Mouse (Mus musculus): Measurements from ENCODE around the gene Scrg1. TPM values are rescaled to one million over a fixed set of nuclear protein-coding genes. Genes with fewer than 3 reads are reported as not detected.
A peak's percentile ranks its signal among the peaks of the same experiment; 100 is the strongest.
"Not testable (repeated sequence)": the region's sequence is repeated elsewhere in the genome, so short reads cannot be mapped to it uniquely, and the experiment has no call there.

Gene Scrg1
- polyA plus RNA-seq, 1 experiment from 2014 or later = 0.92 TPM

DNA sequence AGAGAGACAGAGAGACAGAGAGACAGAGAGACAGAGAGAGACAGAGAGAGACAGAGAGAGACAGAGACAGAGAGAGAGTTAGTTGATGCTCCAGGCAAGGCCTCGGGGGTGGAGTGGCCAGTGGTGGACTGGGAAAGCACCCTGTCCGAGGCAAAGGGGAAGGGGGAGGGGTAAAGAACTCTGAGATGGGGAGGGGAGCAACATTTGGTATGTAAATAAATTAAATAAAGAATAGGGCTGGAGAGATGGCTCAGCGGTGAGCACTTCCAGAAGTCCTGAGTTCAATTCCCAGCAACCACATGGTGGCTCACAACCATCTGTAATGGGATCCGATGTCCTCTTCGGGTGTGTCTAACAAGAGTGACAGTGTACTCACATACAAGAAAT is 25.8 kb upstream of the Scrg1 start:
- H3K36me3 ChIP-seq (ENCODE audit: poor library complexity, severe bottlenecking); H3K4me1 ChIP-seq; H3K4me2 ChIP-seq; H3K27ac ChIP-seq; H3K9ac ChIP-seq; H3K4me3 ChIP-seq; H3K27me3 ChIP-seq; H3K9me3 ChIP-seq (replicated peaks): not testable (repeated sequence)
- ATAC-seq = 0 out of 2 replicates have a peak, but pooled peaks have one; percentile 25
- 67% methylated on average over 5 of the region's 5 CpGs for WGBS

- ATAC-seq = no peak
- Histone ChIP-seq H3K27me3 (peaks cover 3% of the 10 kb centered on the region; the same call in 1 of the 2 replicates), H3K4me2 (no peak overlapping the region), H3K9me3 (replicated peaks) (no peaks in the 10 kb centered on the region), H3K27ac (no peak overlapping the region), H3K9ac (no peak overlapping the region), H3K4me1 (peaks cover 5% of the 10 kb centered on the region), H3K36me3 (ENCODE audit: poor library complexity, severe bottlenecking) (no peaks in the 10 kb centered on the region), H3K4me3 (no peak overlapping the region)
- WGBS = 85% methylated on average over 11 of the region's 11 CpGs
Observed at GRCm38 (mm10) chr8:57430901-57431300, 24.8 kb upstream of the Scrg1 start.

DNA sequence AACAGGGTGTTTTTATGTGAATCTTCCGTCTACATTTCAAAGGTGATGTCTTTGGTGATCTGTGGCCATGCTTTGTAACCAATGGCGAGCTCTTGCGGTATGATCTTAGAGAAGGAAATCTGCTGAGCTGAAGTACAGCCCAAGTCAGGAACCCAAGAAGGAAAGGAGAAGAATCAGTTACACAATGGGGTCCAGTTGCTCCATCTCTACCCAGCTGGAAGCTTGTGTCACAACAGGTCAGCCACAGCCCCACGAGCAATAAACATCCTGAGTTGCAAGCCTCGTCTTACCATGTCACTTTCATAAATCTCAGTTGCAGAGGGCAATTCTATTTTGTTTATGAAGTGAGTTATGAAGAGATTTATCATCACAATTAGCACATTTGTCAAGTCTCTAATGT is 22.9 kb upstream of the Scrg1 start:
- Histone ChIP-seq H3K27me3 (peaks cover 2% of the 10 kb centered on the region; the same call in 1 of the 2 replicates), H3K36me3 (ENCODE audit: poor library complexity, severe bottlenecking) (no peaks in the 10 kb centered on the region), H3K4me2 (no peak overlapping the region), H3K4me3 (no peak overlapping the region), H3K9me3 (replicated peaks) (no peaks in the 10 kb centered on the region), H3K27ac (no peak overlapping the region), H3K4me1 (peaks cover 12% of the 10 kb centered on the region), H3K9ac (no peak overlapping the region)
- WGBS = 88% methylated on average over 5 of the region's 5 CpGs
- ATAC-seq = no peak

DNA sequence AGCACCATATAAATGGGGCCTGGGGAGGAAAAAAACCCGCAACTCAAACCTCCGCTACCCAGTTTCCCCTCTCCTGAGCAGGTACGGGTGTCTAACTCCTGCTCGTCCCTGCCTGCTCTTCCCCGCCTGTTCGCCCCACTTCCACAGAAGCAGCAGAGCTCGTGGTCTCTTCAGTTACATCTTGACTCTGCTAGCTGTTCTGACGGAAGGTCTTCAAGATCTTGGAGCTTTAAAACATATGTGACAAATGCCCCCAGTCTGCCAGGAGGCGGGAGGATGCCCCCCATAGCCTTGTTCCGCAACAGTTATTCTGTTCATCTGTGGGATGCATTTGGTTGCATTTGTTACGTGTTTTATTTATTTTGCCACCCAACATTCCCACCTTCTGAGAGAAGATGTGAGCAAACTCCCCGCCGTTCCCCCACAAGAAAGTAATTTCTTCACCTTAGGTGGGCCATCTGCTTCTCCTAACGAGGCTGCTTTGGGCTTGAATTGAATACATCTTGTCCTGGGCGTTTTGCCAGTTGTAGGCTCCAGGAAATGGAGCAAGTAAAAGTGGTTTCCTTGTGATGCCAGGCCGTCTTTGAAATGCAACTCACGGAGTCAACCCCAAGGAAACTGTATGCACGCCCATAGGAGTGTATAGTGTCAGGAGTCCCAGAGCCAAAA is 19.8 kb upstream of the Scrg1 start:
- no peak overlapping the region for H3K9ac ChIP-seq
- ATAC-seq = peak; percentile 76
- peak overlapping the region; percentile 32 for H3K4me2 ChIP-seq
- no peaks in the 10 kb centered on the region for H3K36me3 ChIP-seq (ENCODE audit: poor library complexity, severe bottlenecking)
- H3K4me1 ChIP-seq = peaks cover 12% of the 10 kb centered on the region
- no peaks in the 10 kb centered on the region for H3K27me3 ChIP-seq
- no peak overlapping the region for H3K4me3 ChIP-seq
- WGBS = 43% methylated on average over 18 of the region's 18 CpGs
- no peaks in the 10 kb centered on the region for H3K9me3 ChIP-seq (replicated peaks)
- peak overlapping the region; percentile 65; the same call in 1 of the 2 replicates for H3K27ac ChIP-seq

- ATAC-seq = peak; percentile 57; the same call in 1 of the 2 replicates
- Histone ChIP-seq H3K4me1 (peaks cover 12% of the 10 kb centered on the region), H3K9ac (no peak overlapping the region), H3K27ac (peak overlapping the region; percentile 65; the same call in 1 of the 2 replicates), H3K9me3 (replicated peaks) (no peaks in the 10 kb centered on the region), H3K27me3 (no peaks in the 10 kb centered on the region), H3K4me2 (no peak overlapping the region), H3K36me3 (ENCODE audit: poor library complexity, severe bottlenecking) (no peaks in the 10 kb centered on the region), H3K4me3 (no peak overlapping the region)
- WGBS = 74% methylated on average over 9 of the region's 9 CpGs
Observed at GRCm38 (mm10) chr8:57436437-57436796, 19.3 kb upstream of the Scrg1 start.

- WGBS = 90% methylated on average over 4 of the region's 4 CpGs
- Histone ChIP-seq H3K27ac (no peak overlapping the region), H3K27me3 (no peaks in the 10 kb centered on the region), H3K4me1 (peaks cover 4% of the 10 kb centered on the region; the same call in 1 of the 2 replicates), H3K4me2 (no peak overlapping the region), H3K9ac (no peak overlapping the region), H3K36me3 (ENCODE audit: poor library complexity, severe bottlenecking) (no peaks in the 10 kb centered on the region), H3K4me3 (no peak overlapping the region), H3K9me3 (replicated peaks) (no peaks in the 10 kb centered on the region)
- no peak for ATAC-seq
Observed at GRCm38 (mm10) chr8:57441131-57441530, 14.6 kb upstream of the Scrg1 start.

DNA sequence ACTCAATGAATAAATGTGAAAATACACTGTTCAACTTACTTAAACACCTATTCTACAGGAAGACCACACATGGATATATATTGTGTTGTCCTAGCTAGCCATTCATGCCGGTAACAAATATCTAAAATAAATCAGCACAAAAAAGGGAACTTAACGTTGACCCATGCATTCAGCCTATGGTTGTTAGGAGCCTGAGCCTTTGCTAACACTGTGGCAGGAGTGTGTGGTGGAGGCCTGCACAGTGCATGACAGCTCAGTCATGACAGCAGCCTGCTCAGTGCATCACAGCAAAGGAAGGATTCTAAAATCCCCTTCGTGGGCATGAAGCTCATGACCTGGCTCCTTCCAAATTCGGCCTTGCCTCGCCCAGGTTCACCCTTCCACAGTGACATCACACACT is 14.2 kb upstream of the Scrg1 start:
- Histone ChIP-seq H3K4me3 (no peak overlapping the region), H3K27ac (no peak overlapping the region), H3K36me3 (ENCODE audit: poor library complexity, severe bottlenecking) (no peaks in the 10 kb centered on the region), H3K27me3 (no peaks in the 10 kb centered on the region), H3K9ac (no peak overlapping the region), H3K4me2 (no peak overlapping the region), H3K4me1 (0 out of 2 replicates have a peak, but pooled peaks cover under 1% of the 10 kb centered on the region), H3K9me3 (replicated peaks) (no peaks in the 10 kb centered on the region)
- WGBS = 81% methylated on average over 5 of the region's 5 CpGs
- ATAC-seq = no peak

- Histone ChIP-seq H3K4me1 (no peaks in the 10 kb centered on the region), H3K27me3 (no peaks in the 10 kb centered on the region), H3K27ac (no peak overlapping the region), H3K9ac (no peak overlapping the region), H3K4me3 (no peak overlapping the region), H3K36me3 (ENCODE audit: poor library complexity, severe bottlenecking) (no peaks in the 10 kb centered on the region), H3K9me3 (replicated peaks) (no peaks in the 10 kb centered on the region), H3K4me2 (no peak overlapping the region)
- 76% methylated on average over 4 of the region's 4 CpGs for WGBS
- ATAC-seq = no peak
Observed at GRCm38 (mm10) chr8:57443289-57443688, 12.4 kb upstream of the Scrg1 start.

GRCm38 (mm10) chr8:57445901-57446300 is 9.8 kb upstream of the Scrg1 start:
- 82% methylated on average over 5 of the region's 5 CpGs for WGBS
- not testable (repeated sequence) for H3K4me1 ChIP-seq; ATAC-seq; H3K4me2 ChIP-seq; H3K4me3 ChIP-seq; H3K9ac ChIP-seq; H3K27ac ChIP-seq; H3K9me3 ChIP-seq (replicated peaks); H3K27me3 ChIP-seq; H3K36me3 ChIP-seq (ENCODE audit: poor library complexity, severe bottlenecking)

DNA sequence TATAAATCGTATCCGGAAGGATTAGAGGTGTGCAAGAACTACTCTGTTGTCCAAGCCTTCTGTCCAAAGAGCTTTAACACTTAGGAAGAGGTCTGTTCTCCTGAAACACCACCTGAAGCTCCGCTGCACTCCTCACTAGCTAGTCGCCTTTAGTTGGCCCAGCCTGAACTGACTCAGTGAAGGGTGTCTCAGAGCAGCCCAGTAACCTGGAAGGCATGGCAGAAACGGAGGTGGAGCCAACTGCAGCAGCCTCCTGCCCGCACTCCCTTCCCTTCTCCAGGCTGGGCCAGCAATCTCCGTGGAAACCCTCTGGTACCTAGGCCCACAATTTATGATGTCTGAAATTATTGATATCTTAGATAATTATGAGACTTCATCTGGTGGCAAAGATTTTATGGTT is 5.0 kb upstream of the Scrg1 start:
- WGBS = 75% methylated on average over 7 of the region's 7 CpGs

GRCm38 (mm10) chr8:57451896-57452295 is 3.8 kb upstream of the Scrg1 start:
- Histone ChIP-seq H3K27ac (no peak overlapping the region), H3K4me3 (no peak overlapping the region), H3K9me3 (replicated peaks) (no peaks in the 10 kb centered on the region), H3K36me3 (ENCODE audit: poor library complexity, severe bottlenecking) (no peaks in the 10 kb centered on the region), H3K4me1 (no peaks in the 10 kb centered on the region), H3K9ac (no peak overlapping the region), H3K4me2 (no peak overlapping the region), H3K27me3 (no peaks in the 10 kb centered on the region)
- WGBS = 95% methylated on average over 4 of the region's 4 CpGs
- no peak for ATAC-seq

More for the DNA sequence above, 5.0 kb upstream of the Scrg1 start:
- ATAC-seq = no peak
- H3K27ac ChIP-seq = no peak overlapping the region
- H3K4me2 ChIP-seq = no peak overlapping the region
- no peaks in the 10 kb centered on the region for H3K9me3 ChIP-seq (replicated peaks)
- H3K4me3 ChIP-seq = no peak overlapping the region
- H3K4me1 ChIP-seq = no peaks in the 10 kb centered on the region
- no peak overlapping the region for H3K9ac ChIP-seq
- no peaks in the 10 kb centered on the region for H3K36me3 ChIP-seq (ENCODE audit: poor library complexity, severe bottlenecking)
- no peaks in the 10 kb centered on the region for H3K27me3 ChIP-seq

DNA sequence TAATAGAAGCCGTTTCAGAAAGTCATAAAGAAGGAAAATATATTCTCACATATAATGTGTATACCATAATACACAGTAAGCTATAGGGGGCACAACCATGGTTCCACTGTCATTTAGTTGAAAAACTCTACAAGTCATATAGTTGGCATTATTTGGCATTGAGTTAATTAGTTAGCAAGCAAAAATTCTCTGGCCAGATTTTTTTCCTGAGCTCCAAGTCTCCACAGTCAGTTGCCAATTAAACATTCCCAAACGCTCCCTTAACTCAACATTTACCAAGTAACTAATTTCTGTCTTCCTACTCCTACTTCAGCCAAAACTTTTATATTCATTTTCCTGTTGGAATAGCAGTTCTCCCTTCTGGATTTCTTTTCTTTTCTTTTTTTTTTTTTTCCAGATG is 2.4 kb upstream of the Scrg1 start:
- WGBS = 91% methylated on average over 2 of the region's 2 CpGs
- H3K9me3 ChIP-seq (replicated peaks) = no peaks in the 10 kb centered on the region
- no peaks in the 10 kb centered on the region for H3K36me3 ChIP-seq (ENCODE audit: poor library complexity, severe bottlenecking)
- H3K4me3 ChIP-seq = no peak overlapping the region
- H3K4me1 ChIP-seq = no peaks in the 10 kb centered on the region
- ATAC-seq = no peak
- H3K27ac ChIP-seq = no peak overlapping the region
- no peak overlapping the region for H3K4me2 ChIP-seq
- H3K9ac ChIP-seq = no peak overlapping the region
- no peaks in the 10 kb centered on the region for H3K27me3 ChIP-seq

DNA sequence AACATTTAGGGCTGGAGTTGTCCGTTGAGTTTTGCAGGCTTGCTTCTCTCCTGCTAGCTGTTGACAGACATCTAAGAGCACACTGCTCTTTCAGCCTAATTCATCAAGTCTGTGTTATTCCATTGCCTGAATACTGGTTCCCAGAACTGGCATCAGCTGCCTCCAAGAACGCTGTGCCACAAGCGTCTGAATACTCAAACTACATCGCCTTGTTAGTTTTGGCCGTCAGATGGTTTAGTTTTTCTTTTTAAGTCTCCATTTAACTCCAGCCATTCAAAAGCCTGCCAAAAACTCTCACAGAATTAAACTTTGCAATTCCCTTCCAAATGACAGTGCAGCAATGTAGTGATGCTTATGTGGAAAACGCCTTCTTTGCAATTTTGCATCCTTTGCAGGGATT is 1.4 kb downstream of the Scrg1 start:
- Histone ChIP-seq H3K27ac (no peak overlapping the region), H3K4me1 (no peaks in the 10 kb centered on the region), H3K36me3 (ENCODE audit: poor library complexity, severe bottlenecking) (no peaks in the 10 kb centered on the region), H3K4me3 (no peak overlapping the region), H3K9ac (no peak overlapping the region), H3K4me2 (no peak overlapping the region), H3K9me3 (replicated peaks) (no peaks in the 10 kb centered on the region), H3K27me3 (no peaks in the 10 kb centered on the region)
- WGBS = 70% methylated on average over 6 of the region's 6 CpGs
- peak; percentile 55; the same call in 1 of the 2 replicates for ATAC-seq

Data from forebrain, embryonic 13.5 days (tissue).